Mouse (Mus musculus) layer of hippocampus, adult 9-11 months (tissue): ENCODE results near the gene Ormdl2.
A peak's percentile ranks its signal among the peaks of the same experiment; 100 is the strongest.

ENCODE experiments used
- DNase-seq: peaks from one replicate; pipeline ENCODE4 v3.0.0; 2022

Ormdl2 gene

DNA sequence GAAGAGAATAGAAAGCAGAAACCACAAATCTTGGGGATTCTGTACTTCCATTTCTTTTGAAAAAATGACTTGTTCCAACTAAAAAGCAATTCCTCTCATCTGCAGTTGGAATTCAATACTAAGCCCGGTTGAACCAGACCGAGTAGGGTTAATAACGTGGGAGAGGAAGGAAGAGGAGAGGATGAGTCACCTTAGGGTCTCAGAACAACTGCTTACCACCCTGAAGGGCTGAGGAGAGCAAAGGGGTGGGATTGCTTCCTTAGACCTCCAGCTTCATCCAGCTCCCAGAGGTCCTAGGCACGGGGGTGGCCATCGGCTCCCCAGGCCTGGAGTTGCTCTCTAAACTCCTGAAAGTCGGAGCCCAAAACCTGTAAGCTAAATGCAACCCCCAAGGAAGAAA, 18.1 kb downstream of the Ormdl2 start:
- DNase-seq: no peak

DNA sequence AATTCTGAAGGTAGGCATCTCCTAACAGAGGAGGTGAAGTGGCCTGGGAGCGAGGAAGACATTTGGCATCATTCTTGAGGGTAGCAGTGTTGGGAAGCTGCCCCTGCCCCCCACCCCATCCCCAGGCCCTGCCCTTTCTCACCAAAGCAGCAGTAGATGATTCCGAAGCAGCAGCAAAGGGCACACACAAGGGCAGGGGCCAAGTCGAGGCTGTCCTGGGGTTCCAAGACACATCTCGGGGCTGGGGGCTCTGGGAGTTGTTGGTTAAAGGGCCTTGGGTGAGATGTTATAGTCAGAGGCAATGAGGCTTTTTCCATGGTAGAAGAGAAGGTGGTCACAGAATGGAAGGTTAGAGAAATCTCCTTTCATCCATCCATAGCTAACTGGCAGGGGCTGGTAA, 18.5 kb downstream of the Ormdl2 start:
- DNase-seq: no peak

- DNase-seq: no peak
These were observed 19.4 kb downstream of the Ormdl2 start for GRCm38 (mm10) chr10:128801981-128802495.

GRCm38 (mm10) chr10:128798676-128799075, 22.8 kb downstream of the Ormdl2 start:
- no peak for DNase-seq

GRCm38 (mm10) chr10:128795581-128795980, 25.9 kb downstream of the Ormdl2 start:
- peak; percentile 58 for DNase-seq

DNA sequence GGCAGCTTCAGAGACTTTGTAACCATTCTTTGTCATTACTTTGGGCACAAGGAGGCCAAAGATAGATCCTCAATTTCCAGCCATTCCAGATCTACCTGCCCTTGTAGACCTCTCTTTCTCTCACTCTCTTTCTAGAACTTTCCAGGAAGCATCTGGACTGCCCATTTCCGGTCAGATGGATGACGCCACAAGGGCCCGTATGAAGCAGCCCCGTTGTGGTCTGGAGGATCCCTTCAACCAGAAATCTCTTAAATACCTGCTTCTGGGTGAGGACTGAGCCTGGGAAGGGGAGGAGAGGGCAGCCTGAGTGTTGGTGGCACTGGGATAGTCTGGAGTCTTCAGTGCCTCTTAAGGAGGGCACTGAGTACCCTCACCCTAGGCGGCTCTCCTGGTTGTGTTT, 27.1 kb downstream of the Ormdl2 start:
- DNase-seq: no peak

DNA sequence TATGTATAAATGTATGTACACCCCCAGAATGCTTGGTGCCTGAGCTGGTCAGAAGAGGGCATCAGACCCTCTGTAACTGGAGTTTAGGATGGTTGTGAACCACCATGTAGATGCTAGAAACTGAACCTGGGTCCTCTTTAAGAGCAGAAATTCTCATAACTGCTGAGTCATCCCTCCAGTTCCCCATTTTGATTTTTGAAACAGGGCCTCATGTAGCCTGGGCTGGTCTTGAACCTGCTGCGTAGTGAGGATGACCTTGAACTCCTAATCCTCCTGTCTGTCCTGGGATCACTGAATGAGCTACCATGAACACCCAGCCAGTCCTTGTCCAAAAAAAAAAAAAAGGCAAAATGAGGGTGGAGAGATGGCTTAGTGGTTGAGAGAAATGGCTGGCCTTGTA, 28.2 kb downstream of the Ormdl2 start:
- DNase-seq: no peak

GRCm38 (mm10) chr10:128792041-128792440, 29.4 kb downstream of the Ormdl2 start:
- DNase-seq: no peak

- DNase-seq: no peak
These were observed 30.9 kb downstream of the Ormdl2 start, which contains the start of gene Mmp19 for GRCm38 (mm10) chr10:128790398-128791124. Gene Mmp19, plus strand, starts transcription at chr10:128790910.

DNA sequence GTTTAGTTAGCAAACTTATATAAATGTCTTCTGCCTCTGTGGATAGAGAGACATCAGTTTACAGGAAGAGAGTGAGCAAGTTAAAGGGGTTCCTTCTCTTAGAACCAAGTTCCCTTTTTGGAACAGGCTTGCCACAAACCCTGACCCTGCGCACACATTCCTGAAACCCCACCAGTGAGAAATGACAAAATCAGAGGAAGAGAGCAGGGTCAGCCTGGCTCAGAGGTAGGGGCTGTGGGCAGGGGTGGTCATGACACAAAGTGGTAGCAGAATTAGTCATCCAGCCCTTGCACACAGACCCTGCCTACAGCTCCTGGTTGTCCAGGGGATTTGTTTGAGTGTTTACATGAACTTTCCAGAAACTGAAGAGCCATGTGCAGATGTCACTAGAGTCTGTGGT, 41.2 kb downstream of the Ormdl2 start:
- no peak for DNase-seq

DNA sequence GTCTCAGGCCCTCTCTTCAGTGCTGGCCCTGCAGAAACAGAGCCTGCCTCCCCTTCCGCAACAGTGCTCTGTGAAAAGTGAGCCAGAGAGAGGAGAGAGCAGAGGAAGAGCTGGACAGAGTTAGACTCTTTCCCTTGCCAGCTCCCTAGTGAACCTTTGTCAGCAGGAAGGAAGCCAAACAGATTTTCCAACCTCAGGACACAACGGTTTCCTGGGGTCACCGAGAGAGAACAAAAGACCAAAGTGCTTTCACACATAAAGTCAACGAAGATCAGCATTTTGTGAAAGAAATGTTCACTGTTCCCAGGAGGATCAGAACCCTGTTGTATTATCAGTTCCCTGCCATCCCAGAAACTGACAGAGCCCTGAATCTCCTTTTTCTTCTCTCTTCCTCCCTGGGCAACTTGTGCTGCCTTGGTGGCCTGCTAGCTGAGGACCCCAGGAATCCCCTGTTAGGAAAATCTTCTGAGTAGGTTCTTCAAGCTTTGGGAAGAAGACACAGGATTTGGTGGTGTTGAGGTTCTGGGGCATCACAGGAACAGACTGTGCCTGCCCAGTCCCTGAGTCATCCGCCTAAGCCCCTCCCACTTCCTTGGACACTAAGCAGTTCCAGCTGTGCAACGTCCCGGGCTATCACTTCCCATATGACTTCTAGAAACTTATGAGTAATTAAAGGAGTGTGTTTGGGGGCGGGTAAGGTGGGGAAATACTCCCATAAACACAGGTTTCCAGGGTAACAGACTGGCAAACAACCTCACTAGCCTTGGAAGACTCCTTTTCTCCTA, 42.2 kb downstream of the Ormdl2 start:
- DNase-seq: no peak

DNA sequence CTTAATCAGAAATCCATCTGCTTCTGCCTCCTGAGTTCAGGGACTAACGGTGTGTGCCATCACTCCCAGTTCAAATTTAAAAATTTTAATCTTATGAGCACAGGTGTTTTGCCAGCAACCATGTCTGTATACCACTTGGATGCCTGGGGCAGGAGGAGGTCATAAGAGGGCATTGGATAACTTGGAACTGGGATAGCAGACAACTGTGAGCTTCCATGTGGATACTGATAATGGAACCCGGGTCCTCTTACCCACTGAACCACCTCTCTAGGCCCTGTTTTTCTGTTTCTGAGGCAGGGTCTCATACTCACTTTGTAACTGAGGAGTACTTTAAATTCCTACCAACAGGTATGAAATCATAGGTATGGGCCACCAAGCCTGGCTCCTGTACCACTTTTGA, 43.0 kb downstream of the Ormdl2 start:
- no peak for DNase-seq

GRCm38 (mm10) chr10:128773685-128774084, 47.8 kb downstream of the Ormdl2 start:
- no peak for DNase-seq

GRCm38 (mm10) chr10:128772895-128773294, 48.5 kb downstream of the Ormdl2 start:
- DNase-seq: no peak
